Mouse (Mus musculus) heart, embryonic 12.5 days (tissue): ENCODE data around the gene C1ql4. TPM values are rescaled to one million over a fixed set of nuclear protein-coding genes. Genes with fewer than 3 reads are reported as not detected.
"Not testable (repeated sequence)": the region's sequence is repeated elsewhere in the genome, so short reads cannot be mapped to it uniquely, and the experiment has no call there.

ENCODE experiments used
- ATAC-seq: fragments of 200-750 bp; cut with Nextera tagmentation; 2 replicates; pipeline ENCODE4 v1.8.0; 2017; ENCODE audit warnings: moderate TSS enrichment, moderate library complexity; ENCODE audit not compliant: insufficient number of reproducible peaks, low FRiP score
- H3K27ac ChIP-seq: fragments of 300-500 bp; sonication (generic); 2 replicates; pipeline ENCODE4 v1.5.1; 2016; ENCODE audit warnings: mild to moderate bottlenecking, moderate library complexity; ENCODE audit not compliant: poor library complexity, severe bottlenecking
- H3K27me3 ChIP-seq: fragments of 300-500 bp; sonication (generic); replicated peaks from 2 replicates; pipeline ENCODE4 v1.6.1; 2016; ENCODE audit warnings: mild to moderate bottlenecking, moderate library complexity
- H3K36me3 ChIP-seq: fragments of 300-500 bp; sonication (generic); 2 replicates; pipeline ENCODE4 v1.6.1; 2016; ENCODE audit warnings: mild to moderate bottlenecking, moderate library complexity
- H3K4me1 ChIP-seq: fragments of 300-500 bp; sonication (generic); replicated peaks from 2 replicates; pipeline ENCODE4 v1.6.1; 2016; ENCODE audit warnings: mild to moderate bottlenecking
- H3K4me2 ChIP-seq: fragments of 300-500 bp; sonication (generic); 2 replicates; pipeline ENCODE4 v1.6.1; 2016; ENCODE audit warnings: mild to moderate bottlenecking, moderate library complexity
- H3K4me3 ChIP-seq: fragments of 300-500 bp; sonication (generic); 2 replicates; pipeline ENCODE4 v1.5.1; 2016; ENCODE audit warnings: mild to moderate bottlenecking
- H3K9ac ChIP-seq: fragments of 300-500 bp; sonication (generic); 2 replicates; pipeline ENCODE4 v1.6.1; 2016; ENCODE audit warnings: mild to moderate bottlenecking, moderate library complexity
- H3K9me3 ChIP-seq: fragments of 300-500 bp; sonication (generic); replicated peaks from 2 replicates; pipeline ENCODE4 v1.6.1; 2016; ENCODE audit warnings: mild to moderate bottlenecking, moderate library complexity
- WGBS: fragments of 180-500 bp; shearing (Covaris S2); methylation state at CpG from one replicate; pipeline ENCODE4 v1.1.7; 2016; 5-methylcytosine and 5-hydroxymethylcytosine counted together
- polyA plus RNA-seq: library from polyadenylated mRNA; unstranded; fragments of >200 nt; fragmentation: Nextera tagmentation; extraction: Ambion mirVana; gene quantifications from 2 replicates; pipeline ENCODE4 v1.2.1, GENCODE M21; 2016

The C1ql4 gene
- polyA plus RNA-seq, 1 experiment from 2014 or later: 0.34 TPM

DNA sequence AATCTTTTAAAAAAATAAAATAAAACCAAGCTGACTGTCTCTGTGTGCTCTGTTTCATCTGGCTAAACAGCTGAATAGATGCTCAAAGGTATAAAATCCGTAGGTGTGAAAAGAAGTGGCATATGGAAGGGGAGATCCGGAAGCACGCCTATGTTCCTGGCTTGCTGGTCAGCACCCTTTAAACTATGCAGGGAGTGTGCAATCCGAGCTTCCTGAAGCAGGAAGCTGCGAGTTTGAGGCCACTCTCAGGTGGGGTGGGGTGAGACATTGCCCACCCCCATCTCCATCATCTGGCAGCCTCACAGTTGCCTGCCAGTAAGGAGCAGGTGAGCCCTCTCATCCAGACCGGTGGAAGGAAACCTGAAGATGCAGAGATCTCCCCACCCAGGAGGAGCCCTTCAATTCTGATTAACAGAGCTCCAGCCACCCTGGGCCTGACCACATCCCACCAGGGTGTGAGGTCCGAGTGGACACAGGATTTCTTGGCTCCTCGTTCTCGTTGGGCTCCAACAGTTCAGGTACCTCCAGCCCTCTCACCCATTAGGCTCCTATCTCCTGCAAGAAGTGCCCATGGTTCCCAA is 13.5 kb downstream of the C1ql4 start, which contains the start of gene Troap:
TSS of gene Troap (plus strand) at position 557 of the 581 bp plus-strand sequence.
- no peaks in the 10 kb centered on the region for H3K9me3 ChIP-seq
- peak within 1 kb of the TSS; percentile 79 for H3K4me3 ChIP-seq
- peaks cover 17% of the 10 kb centered on the region for H3K36me3 ChIP-seq
- WGBS: 17% methylated on average over 9 of the region's 9 CpGs
- peak within 1 kb of the TSS; percentile 85 for H3K9ac ChIP-seq
- H3K27ac ChIP-seq: peak within 1 kb of the TSS; percentile 92
- H3K27me3 ChIP-seq: no peaks in the 10 kb centered on the region
- H3K4me2 ChIP-seq: peak within 1 kb of the TSS; percentile 75
- peaks cover 32% of the 10 kb centered on the region for H3K4me1 ChIP-seq
- ATAC-seq: 0 out of 2 replicates have a peak, but pooled peaks have one; percentile 0

DNA sequence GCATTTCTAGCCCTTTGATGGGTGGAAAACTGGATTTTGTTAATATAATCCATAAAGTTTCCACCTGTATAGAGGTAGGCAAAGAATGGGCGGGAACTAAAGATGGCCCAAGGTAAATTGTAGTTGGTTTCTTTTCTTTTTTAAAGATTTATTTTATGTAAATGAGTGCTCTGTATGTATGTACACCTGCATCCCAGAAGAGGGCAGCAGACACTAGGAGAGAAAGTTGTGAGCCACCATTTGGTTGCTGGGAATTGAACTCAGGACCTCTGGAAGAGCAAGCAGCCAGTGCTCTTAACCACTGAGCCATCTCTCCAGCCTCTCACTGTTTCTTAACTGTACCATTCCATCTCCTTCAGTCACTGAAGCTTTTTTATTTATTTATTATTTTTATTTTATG is 15.6 kb downstream of the C1ql4 start:
- Histone ChIP-seq H3K4me2 (no peak overlapping the region), H3K36me3 (no peaks in the 10 kb centered on the region), H3K4me3 (no peak overlapping the region), H3K9ac (no peak overlapping the region), H3K4me1 (peaks cover 14% of the 10 kb centered on the region), H3K27ac (no peak overlapping the region), H3K27me3 (peaks cover 8% of the 10 kb centered on the region; the same call in 1 of the 2 replicates), H3K9me3 (no peaks in the 10 kb centered on the region)
- 78% methylated on average over 1 of the region's 1 CpGs for WGBS
- ATAC-seq: no peak

DNA sequence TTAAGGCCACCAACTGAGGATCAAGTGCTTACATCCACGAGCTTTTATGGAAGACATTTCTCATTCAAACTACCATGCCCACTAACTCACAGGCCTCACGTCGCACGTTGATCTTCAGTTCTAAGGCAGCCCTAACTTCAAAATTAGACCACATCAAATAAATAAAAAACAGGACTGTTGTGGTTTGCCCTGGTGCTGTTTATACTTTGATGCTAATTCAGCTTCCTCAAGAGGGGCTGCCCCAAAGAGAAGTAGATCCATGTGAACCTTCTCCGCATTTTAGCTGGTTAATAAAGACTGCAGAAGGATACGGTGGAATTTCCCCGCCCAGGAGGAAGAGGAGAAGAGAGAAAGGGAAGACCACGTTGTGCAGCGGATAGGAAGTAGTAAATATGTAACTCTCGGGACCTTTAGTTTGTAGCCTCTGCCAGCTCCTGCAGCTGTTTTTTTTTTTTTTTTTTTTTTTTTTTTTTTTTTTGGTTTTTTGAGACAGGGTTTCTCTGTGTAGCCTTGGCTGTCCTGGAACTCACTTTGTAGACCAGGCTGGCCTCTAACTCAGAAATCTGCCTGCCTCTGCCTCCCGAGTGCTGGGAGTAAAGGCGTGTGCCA is 22.0 kb downstream of the C1ql4 start:
- no peaks in the 10 kb centered on the region for H3K36me3 ChIP-seq
- ATAC-seq: no peak
- H3K27me3 ChIP-seq: peaks cover 48% of the 10 kb centered on the region
- H3K4me2 ChIP-seq: no peak overlapping the region
- H3K27ac ChIP-seq: no peak overlapping the region
- H3K9me3 ChIP-seq: no peaks in the 10 kb centered on the region
- no peak overlapping the region for H3K9ac ChIP-seq
- 78% methylated on average over 12 of the region's 12 CpGs for WGBS
- H3K4me3 ChIP-seq: no peak overlapping the region
- no peaks in the 10 kb centered on the region for H3K4me1 ChIP-seq

DNA sequence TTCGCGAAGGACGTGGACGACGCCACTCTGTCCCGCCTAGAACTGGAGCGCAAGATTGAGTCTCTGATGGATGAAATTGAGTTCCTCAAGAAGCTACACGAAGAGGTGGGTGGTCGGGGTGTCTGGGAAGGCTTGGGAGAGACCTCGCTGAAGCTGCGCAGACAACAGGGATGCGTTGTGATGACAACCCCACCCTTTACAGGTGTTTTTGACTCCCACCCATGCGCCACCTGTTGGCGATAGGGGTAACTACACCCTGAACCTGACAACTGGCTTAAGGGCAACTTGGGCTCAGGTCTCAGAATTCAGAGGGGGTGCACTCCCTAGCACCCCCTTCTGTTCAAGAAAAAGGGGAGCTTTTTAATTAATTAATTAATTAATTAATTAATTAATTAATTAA is 31.3 kb downstream of the C1ql4 start:
- peak overlapping the region; percentile 73 for H3K4me2 ChIP-seq
- H3K4me3 ChIP-seq: peak overlapping the region; percentile 42
- H3K9me3 ChIP-seq: peaks cover 3% of the 10 kb centered on the region; the same call in 1 of the 2 replicates
- no peak overlapping the region for H3K9ac ChIP-seq
- peaks cover 34% of the 10 kb centered on the region for H3K4me1 ChIP-seq
- H3K27ac ChIP-seq: no peak overlapping the region
- H3K36me3 ChIP-seq: no peaks in the 10 kb centered on the region
- WGBS: 6% methylated on average over 14 of the region's 14 CpGs
- ATAC-seq: no peak
- H3K27me3 ChIP-seq: peaks cover 95% of the 10 kb centered on the region

DNA sequence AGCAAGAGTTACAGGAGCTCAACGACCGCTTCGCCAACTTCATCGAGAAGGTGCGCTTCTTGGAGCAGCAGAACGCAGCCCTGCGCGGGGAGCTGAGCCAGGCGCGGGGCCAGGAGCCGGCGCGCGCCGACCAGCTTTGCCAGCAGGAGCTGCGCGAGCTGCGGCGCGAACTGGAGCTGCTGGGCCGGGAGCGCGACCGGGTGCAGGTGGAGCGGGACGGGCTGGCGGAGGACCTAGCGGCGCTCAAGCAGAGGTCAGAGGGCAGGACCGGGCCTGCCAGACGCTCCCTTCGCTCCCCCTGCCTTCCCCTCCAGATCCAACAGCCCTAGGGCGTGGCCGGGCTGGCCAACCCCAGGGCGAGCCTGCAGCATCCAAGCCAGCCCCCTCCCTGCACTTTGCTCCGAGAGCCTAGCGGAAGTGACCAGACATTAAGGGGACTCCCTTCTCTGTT is 32.1 kb downstream of the C1ql4 start:
- H3K4me2 ChIP-seq: peak overlapping the region; percentile 73
- H3K27me3 ChIP-seq: peaks cover 91% of the 10 kb centered on the region
- WGBS: under 1% methylated on average over 37 of the region's 37 CpGs
- peak overlapping the region; percentile 34 for H3K9ac ChIP-seq
- H3K36me3 ChIP-seq: no peaks in the 10 kb centered on the region
- ATAC-seq: peak; percentile 54; the same call in 1 of the 2 replicates
- H3K4me1 ChIP-seq: peaks cover 34% of the 10 kb centered on the region
- H3K27ac ChIP-seq: no peak overlapping the region
- peak overlapping the region; percentile 42 for H3K4me3 ChIP-seq
- H3K9me3 ChIP-seq: peaks cover 3% of the 10 kb centered on the region; the same call in 1 of the 2 replicates

DNA sequence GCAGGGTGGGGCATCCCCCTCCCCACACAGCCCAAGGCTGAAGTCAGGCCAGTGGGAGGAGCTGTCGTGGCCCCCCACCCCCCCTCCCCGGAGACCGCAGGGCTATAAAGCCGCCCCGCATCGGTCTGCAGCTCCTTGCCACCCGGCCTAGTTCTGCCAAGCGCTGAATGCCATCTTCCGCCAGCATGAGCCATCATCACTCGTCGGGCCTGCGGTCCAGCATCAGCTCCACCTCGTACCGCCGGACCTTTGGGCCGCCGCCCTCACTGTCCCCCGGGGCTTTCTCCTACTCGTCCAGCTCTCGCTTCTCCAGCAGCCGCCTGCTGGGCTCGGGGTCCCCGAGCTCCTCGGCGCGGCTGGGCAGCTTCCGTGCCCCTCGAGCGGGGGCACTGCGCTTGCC is 32.6 kb downstream of the C1ql4 start, which contains the start of gene Prph:
TSS of gene Prph (plus strand) at position 135 of the 400 bp plus-strand sequence.
- peaks cover 3% of the 10 kb centered on the region; the same call in 1 of the 2 replicates for H3K9me3 ChIP-seq
- H3K4me3 ChIP-seq: peak within 1 kb of the TSS; percentile 42
- H3K4me2 ChIP-seq: peak within 1 kb of the TSS; percentile 73
- no peak within 1 kb of the TSS for H3K27ac ChIP-seq
- peaks cover 34% of the 10 kb centered on the region for H3K4me1 ChIP-seq
- peak within 1 kb of the TSS; percentile 34 for H3K9ac ChIP-seq
- WGBS: 1% methylated on average over 26 of the region's 30 CpGs
- peaks cover 87% of the 10 kb centered on the region for H3K27me3 ChIP-seq
- H3K36me3 ChIP-seq: no peaks in the 10 kb centered on the region
- ATAC-seq: no peak

DNA sequence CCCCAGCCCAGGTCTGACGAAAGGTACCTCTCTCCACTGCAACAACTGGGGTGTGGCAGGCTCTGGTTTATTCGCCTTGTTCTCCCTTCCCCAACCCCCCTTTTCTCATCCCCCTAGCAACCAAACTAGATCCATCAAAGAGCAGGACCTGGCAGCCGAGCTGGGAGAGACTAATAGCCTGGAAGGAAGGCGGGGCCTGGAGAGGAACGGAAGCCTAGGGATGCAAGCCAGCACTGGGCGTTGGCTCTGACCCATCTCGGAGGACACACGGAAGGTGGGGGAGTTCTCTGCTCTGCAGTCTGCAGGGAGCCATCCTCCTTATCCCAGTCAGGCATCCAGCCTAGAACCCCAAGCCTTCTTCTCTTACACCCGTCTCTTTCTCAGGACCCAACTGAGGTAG is 34.2 kb downstream of the C1ql4 start:
- peaks cover 34% of the 10 kb centered on the region for H3K4me1 ChIP-seq
- 15% methylated on average over 9 of the region's 9 CpGs for WGBS

DNA sequence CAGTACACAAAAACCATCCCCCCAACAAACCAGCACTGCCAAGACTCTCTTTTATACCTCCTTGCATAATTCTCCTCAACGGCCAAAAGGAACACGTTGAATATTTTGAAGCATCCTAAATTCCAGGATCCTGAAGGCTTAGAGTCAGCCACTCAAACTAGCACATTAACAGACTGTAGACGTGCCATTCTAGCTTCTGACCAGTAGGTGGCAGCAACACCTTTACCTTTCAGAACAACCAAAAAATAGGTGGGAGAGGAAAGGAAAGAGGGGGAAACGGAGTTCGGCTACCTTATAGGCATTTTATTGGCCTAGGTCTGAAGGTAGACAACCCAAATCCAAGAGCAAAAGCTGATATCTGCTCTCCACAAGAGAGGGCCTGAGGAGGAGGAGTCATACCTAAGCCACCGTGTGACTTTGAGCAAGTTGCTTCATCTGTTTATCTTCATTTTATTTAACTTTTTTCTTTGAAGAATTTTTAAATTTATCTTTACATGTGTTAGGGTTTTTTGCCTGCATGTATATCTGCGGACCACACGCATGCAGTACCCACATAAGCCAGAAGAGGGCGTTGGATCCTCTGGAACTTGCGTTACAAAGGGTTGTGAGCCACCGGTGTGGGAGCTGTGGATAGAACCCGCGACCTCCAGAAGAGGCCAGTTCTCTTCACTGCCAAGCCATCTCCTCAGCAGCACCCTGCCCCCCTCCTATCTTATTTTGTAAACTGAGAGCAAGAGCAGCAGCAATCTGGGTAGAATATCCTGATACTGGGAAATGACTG is 38.0 kb downstream of the C1ql4 start:
- H3K27ac ChIP-seq: no peak overlapping the region
- no peak overlapping the region for H3K9ac ChIP-seq
- no peaks in the 10 kb centered on the region for H3K36me3 ChIP-seq
- WGBS: 25% methylated on average over 13 of the region's 13 CpGs
- no peak overlapping the region for H3K4me2 ChIP-seq
- no peaks in the 10 kb centered on the region for H3K9me3 ChIP-seq
- H3K4me1 ChIP-seq: peaks cover 15% of the 10 kb centered on the region; the same call in 1 of the 2 replicates
- no peak overlapping the region for H3K4me3 ChIP-seq
- H3K27me3 ChIP-seq: peaks cover 40% of the 10 kb centered on the region
- no peak for ATAC-seq

More for the DNA sequence above, 34.2 kb downstream of the C1ql4 start:
- Histone ChIP-seq H3K4me3 (no peak overlapping the region), H3K27ac (no peak overlapping the region), H3K9ac (no peak overlapping the region), H3K9me3 (no peaks in the 10 kb centered on the region), H3K27me3 (peaks cover 70% of the 10 kb centered on the region), H3K4me2 (no peak overlapping the region), H3K36me3 (no peaks in the 10 kb centered on the region)
- ATAC-seq: no peak

DNA sequence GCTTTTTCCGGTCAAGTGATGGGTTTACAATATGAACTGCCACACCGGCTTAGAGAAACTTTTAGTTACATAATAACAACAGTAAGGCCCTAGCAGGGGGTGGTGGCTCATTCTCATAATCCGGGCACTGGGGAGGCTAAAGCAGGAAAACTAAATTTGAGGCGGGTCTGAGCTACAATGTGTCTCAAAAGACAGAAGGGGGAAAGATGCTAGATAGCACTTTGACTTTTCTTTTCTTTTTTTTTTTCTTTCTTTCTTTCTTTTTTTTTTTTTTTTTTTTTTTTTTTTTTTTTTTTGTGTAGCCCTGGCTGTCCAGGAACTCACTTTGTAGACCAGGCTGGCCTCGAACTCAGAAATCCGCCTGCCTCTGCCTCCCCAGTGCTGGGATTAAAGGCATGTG is 41.9 kb downstream of the C1ql4 start:
- not testable (repeated sequence) for H3K4me2 ChIP-seq, H3K9me3 ChIP-seq, H3K4me1 ChIP-seq, ATAC-seq, H3K36me3 ChIP-seq, H3K9ac ChIP-seq, H3K4me3 ChIP-seq, H3K27ac ChIP-seq
- 0 out of 2 replicates have a peak, but pooled peaks cover 17% of the 10 kb centered on the region for H3K27me3 ChIP-seq
- WGBS: 76% methylated on average over 6 of the region's 6 CpGs

DNA sequence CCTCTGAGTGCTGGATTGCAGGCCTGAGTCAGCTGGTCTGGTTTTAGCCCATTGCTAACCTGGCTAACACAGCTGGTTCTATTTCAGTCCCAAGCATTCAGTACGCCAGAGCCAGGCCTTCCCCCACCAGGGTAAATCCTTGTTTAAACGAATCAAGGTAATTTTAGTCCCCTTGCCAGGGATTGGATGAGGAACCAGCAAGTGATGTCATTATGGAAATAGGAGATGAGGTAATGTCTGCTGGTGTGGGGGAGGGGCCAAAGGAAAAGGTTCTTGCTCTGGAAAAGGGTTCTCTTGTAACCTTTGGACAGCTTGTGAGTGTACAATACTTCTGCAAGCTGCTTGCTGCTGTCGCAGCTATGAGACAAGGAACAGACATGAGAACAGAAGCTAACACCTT is 42.8 kb downstream of the C1ql4 start:
- Histone ChIP-seq H3K27ac (no peak overlapping the region), H3K27me3 (0 out of 2 replicates have a peak, but pooled peaks cover 17% of the 10 kb centered on the region), H3K4me1 (peaks cover 18% of the 10 kb centered on the region), H3K4me2 (no peak overlapping the region), H3K9ac (no peak overlapping the region), H3K9me3 (no peaks in the 10 kb centered on the region), H3K4me3 (no peak overlapping the region), H3K36me3 (no peaks in the 10 kb centered on the region)
- WGBS: 41% methylated on average over 3 of the region's 3 CpGs
- ATAC-seq: no peak

DNA sequence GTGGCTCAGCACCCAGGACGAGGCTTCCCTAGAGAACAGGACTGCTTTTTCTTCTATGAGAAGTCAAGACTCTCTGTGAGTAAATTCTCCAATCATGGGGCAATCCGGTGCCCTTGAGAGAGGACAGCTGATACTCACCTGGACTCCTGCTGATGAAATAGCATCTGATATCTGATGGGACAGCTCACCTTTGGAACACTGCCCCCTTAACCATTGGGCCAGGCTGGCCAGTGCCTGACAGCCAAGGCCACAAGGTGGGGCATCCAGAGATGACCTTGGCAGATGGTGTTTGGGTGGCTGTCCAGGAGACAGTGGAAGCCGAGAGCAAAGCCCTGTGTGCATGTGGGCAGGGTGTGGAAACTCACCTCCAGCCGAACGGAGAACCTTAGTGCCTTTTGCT is 45.3 kb downstream of the C1ql4 start:
- Histone ChIP-seq H3K36me3 (peaks cover 11% of the 10 kb centered on the region), H3K27ac (no peak overlapping the region), H3K9me3 (no peaks in the 10 kb centered on the region), H3K4me2 (no peak overlapping the region), H3K27me3 (0 out of 2 replicates have a peak, but pooled peaks cover 15% of the 10 kb centered on the region), H3K4me3 (no peak overlapping the region), H3K9ac (no peak overlapping the region), H3K4me1 (peaks cover 18% of the 10 kb centered on the region)
- ATAC-seq: no peak
- 79% methylated on average over 5 of the region's 5 CpGs for WGBS
